Mouse (Mus musculus) embryo, embryonic 9.5 days (tissue): ENCODE data around the gene Cope.

Experiments
- DNase-seq: peaks from one replicate; pipeline ENCODE4 v3.0.0-alpha.2; 2017; ENCODE audit errors: extremely low spot score

Gene Cope

DNA sequence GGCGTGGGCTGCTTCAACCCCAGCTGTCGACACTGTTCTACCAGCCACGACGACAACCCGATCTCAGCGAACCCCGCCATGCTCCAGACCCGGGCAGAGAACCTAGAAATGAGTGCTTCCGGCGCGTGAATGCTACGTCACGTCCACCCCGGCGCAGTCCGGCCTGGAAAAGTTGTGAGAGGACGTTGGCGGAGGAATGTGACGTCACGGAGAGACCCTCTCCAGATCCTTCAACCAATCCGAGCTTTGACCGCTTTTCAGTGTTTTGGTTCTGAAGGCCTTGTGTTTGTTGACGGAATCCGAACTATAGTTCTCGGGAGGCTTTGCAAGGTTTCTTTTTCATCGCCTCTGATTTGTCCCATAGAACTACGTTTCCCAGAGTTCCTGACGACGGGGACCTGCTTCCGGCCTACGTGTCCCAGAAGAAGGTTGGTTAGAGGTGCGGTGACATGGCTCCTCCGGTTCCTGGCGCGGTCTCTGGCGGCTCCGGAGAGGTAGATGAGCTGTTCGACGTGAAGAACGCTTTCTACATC, at the start of gene Cope, which contains the start of gene Ddx49:
Gene Cope, plus strand, starts transcription at position 161 of the 533 bp plus-strand sequence.
Gene Ddx49, minus strand, starts transcription at position 132 of the 533 bp plus-strand sequence.
- peak; percentile 95 for DNase-seq

- DNase-seq = no peak
Observed at GRCm38 (mm10) chr8:70254628-70255027, 47.7 kb upstream of the Cope start.

DNA sequence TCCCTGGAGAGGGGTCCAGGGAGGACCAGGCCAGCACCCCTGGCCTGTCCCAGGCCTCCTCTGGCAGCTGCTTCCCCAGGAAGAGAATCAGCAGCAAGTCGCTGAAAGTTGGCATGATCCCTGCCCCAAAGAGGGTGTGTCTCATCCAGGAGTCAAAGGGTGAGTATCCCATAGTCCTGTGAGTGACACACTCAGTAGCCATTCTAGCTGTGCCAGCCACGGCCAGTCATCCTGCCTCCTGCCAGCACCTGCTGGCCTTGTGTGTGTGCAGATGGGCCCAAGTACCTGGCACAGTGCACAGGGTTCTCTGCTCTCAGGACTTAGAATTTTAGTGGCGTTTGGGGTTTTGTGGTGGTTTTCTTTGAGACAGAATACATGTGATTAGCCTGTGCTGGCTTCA, 44.9 kb upstream of the Cope start:
- DNase-seq = no peak

DNA sequence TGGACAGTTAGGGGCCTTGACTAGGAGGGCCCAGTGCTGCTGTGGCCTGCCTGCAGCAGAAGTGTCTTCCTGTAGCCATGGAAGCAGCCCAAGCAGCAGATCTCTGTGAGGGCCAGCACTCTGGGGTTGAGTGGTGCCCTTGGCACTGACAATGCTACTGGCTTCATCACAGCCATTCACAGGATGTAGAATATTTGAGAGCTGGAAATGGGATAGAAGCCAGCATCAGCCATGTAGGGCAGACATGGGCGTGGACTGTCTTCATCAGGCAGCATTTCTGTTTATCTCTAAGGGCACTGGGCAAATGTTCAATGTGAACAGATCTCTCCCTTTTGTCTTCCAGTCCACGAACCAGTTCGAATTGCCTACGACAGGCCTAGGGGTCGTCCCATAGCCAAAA, 43.7 kb upstream of the Cope start:
- no peak for DNase-seq

GRCm38 (mm10) chr8:70259043-70259442, 43.3 kb upstream of the Cope start:
- no peak for DNase-seq

DNA sequence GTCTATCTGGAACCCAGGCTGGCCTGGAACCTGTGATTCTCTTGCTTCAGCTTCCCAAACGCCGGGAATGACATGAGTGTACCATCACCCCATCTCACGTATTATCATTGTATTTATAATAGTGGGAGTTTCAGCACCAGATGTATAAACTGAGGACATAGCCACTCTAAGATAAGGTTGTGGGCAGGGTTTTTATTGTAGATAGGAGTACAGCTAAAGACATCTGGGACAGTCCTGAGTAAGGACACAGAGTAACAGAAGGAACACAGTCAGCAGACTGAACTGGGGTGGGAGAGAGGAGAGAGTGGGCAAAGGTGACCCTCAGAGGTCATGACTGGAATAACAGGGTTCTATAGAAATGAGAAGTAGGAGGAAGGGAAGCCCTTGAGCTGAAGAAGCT, 34.6 kb upstream of the Cope start:
- no peak for DNase-seq

GRCm38 (mm10) chr8:70268311-70268710, 34.0 kb upstream of the Cope start:
- no peak for DNase-seq

DNA sequence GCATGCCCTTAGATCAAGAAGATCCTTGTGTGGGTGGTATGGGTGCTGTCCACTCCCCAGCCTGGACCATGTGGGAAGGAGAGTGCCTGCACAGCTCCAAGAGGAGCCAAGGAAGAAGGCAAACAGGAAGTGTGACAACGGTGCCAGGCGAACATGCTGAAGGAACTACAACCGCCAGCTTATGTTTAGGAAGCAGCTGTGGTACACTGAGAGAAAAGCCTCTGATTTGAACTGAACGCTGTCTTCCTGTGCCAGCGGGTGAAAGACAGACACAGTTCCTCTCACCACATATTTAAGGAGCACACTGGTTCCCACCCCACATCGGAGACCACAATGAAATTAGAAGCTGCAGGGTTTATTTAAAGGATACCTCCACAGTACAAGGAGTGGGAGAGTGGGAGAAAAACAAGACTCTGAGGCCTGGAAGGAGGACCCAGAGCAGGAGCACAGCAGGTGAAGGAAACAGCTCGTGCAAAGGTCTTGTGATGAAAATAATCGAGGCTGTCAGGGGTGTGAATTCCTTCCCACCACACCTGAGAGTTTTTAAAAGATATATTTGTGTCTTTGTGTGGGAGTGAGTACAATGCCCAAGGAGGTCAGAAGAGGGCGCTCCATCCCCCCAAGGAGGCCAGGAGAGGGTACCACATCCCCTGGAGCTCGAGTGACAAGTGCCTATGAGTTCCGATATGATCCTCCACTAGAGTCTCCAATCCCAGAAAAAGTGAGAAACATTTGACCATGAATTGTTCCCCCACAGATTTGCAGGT, 33.3 kb upstream of the Cope start:
- DNase-seq = no peak

DNA sequence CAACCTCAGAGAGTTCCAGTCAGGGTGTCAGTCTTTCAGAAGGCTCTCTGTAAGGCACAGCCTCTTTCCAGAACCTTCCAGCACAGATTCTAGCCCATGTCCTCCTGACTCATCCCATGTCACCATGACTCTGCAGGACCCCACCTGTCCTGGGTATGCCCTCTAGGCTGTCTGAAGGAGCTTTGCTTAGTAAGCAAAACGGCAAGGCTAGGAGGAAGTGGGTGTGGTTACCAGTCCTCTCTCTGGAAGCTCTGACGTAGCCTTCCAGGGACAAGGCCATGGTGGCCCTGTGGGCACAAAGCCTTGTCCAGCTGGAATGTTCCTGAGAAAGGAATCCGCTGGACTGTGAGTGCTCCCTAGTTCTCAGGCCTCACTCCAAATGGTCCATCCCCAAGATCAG, 29.4 kb upstream of the Cope start:
- no peak for DNase-seq

GRCm38 (mm10) chr8:70274350-70274749, 28.0 kb upstream of the Cope start:
- no peak for DNase-seq

- DNase-seq = no peak
Observed at GRCm38 (mm10) chr8:70276476-70276875, 25.8 kb upstream of the Cope start.

- no peak for DNase-seq
Observed at GRCm38 (mm10) chr8:70278175-70278574, 24.1 kb upstream of the Cope start.

DNA sequence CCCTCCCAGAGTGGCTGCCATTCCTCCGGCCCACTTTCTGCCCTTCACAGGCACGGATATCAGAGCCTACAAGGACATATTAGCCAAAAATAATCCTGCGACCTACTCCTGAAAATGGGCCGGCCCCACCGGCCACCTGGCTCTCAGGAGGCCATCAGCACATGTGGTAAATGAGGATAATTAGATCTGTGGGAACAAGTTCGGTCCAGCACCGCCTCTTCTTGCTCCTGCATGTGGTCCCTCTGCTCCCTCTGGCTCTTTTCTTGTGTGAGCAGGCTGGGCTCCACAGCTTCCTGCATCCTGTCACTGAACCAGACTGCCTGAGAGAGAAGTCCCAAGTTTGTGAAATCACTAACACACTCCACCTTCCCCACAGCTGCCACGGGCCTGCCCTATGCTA, 23.1 kb upstream of the Cope start:
- DNase-seq = no peak

GRCm38 (mm10) chr8:70281001-70281400, 21.3 kb upstream of the Cope start:
- DNase-seq = no peak

DNA sequence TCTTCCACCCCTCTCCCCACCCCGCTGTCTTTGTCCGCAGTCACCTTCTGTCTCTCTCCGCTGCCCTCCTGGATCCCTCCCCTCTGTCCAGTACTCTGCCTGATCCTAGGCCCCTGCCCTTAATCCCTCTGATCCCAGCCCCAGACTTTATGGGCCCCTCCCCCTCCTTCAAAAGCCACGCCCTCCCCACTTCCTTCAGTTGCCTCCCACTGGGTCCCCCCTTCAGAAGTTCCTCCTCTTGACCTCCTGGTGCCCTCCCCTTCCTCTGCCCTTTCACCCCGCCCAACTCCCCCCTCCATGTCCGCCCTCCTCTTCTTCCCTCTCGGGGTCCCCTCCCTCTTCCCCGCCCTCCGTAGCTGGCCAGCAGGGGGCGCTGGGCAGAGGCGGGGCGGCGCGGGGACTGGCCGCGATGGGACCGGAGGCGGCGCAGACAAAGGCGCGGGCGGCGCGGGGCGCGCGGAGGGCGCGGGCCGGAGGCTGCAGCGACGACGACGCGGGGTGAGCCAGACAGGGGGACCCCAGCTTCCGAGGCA, 19.6 kb upstream of the Cope start, which contains the start of gene Homer3:
Gene Homer3, plus strand, starts transcription at position 225 of the 533 bp plus-strand sequence.
- peak; percentile 99 for DNase-seq

- DNase-seq = peak; percentile 48
Observed at GRCm38 (mm10) chr8:70283136-70284077, 18.9 kb upstream of the Cope start.

- no peak for DNase-seq
Observed at GRCm38 (mm10) chr8:70284421-70284820, 17.9 kb upstream of the Cope start.

GRCm38 (mm10) chr8:70285304-70285703, 17.0 kb upstream of the Cope start:
- DNase-seq = no peak

- no peak for DNase-seq
Observed at GRCm38 (mm10) chr8:70286737-70287136, 15.6 kb upstream of the Cope start.

GRCm38 (mm10) chr8:70293988-70294405, 8.3 kb upstream of the Cope start:
- no peak for DNase-seq

- DNase-seq = no peak
Observed at GRCm38 (mm10) chr8:70300881-70301280, 1.4 kb upstream of the Cope start.

GRCm38 (mm10) chr8:70302901-70303300, 583 bp downstream of the Cope start:
- DNase-seq = no peak
